Mouse (Mus musculus): Measurements from ENCODE around the gene Mcm3ap.

GRCm38 (mm10) chr10:76462312-76462711 is 6.4 kb upstream of the Mcm3ap start:
- no peak for TF ChIP-seq CTCF (IDR thresholded peaks at IDR 0.05; ENCODE audit: extremely low read depth, insufficient read depth, low read length)
- TF ChIP-seq POLR2A (IDR thresholded peaks at IDR 0.05; ENCODE audit: extremely low read depth, insufficient read depth, low read length), result no peak

Measured in cortical plate, adult 2 months (tissue).